Mouse (Mus musculus): ENCODE measurements around the gene Lpp. TPM values are rescaled to one million over a fixed set of nuclear protein-coding genes. Genes with fewer than 3 reads are reported as not detected.
A peak's percentile ranks its signal among the peaks of the same experiment; 100 is the strongest.

The Lpp gene
- 17.6 and 18.7 TPM in 2 replicates for polyA plus RNA-seq (2012; rRNA removed)

GRCm38 (mm10) chr16:24392651-24393555, at the start of gene Lpp:
Gene Lpp (plus strand): TSS chr16:24393507.
- H3K4me3 ChIP-seq (replicated peaks; ENCODE audit: extremely low read depth, low read depth, low read length): peak within 1 kb of the TSS; percentile 90
- TF ChIP-seq POLR2A (IDR thresholded peaks at IDR 0.05; ENCODE audit: borderline replicate concordance, extremely low read depth, low read depth, low read length) (peak; percentile 57; the same call in 1 of the 2 replicates), CTCF (IDR thresholded peaks at IDR 0.05; ENCODE audit: insufficient read depth, low read length) (no peak)
- peak; percentile 80 for DNase-seq
- peaks cover 4% of the 10 kb centered on the region for H3K4me1 ChIP-seq (ENCODE audit: control insufficient read depth, insufficient read depth, low read length)
- 2% methylated on average over 42 of the region's 42 CpGs for WGBS

GRCm38 (mm10) chr16:24347582-24348411, 45.5 kb upstream of the Lpp start:
- no peak for TF ChIP-seq POLR2A (IDR thresholded peaks at IDR 0.05; ENCODE audit: borderline replicate concordance, extremely low read depth, low read depth, low read length)
- TF ChIP-seq CTCF (IDR thresholded peaks at IDR 0.05; ENCODE audit: insufficient read depth, low read length): no peak
- 48% methylated on average over 21 of the region's 21 CpGs for WGBS
- no peak for DNase-seq
- no peaks in the 10 kb centered on the region for H3K4me1 ChIP-seq (ENCODE audit: control insufficient read depth, insufficient read depth, low read length)
- no peak overlapping the region for H3K4me3 ChIP-seq (replicated peaks; ENCODE audit: extremely low read depth, low read depth, low read length)

DNA sequence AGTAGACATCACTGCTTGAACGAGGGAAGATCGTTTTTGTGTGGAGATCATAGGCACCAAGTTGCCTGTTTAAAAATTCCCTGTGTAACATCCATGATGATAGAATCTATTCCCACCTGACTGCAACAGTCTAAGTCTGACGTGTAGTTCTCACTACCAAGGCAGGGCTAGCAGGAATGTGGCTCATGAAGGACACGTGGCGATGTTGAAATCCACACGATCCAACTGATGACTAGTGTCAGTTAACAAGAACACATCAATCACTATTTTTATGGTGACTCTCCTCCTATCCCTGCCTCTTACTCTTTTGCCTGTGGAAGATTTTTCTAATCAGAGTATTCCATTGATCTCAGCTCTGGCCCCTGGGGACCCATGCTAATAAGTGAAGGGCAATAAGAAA, 43.0 kb upstream of the Lpp start:
- 80% methylated on average over 6 of the region's 6 CpGs for WGBS
- TF ChIP-seq CTCF (IDR thresholded peaks at IDR 0.05; ENCODE audit: insufficient read depth, low read length) (no peak), POLR2A (IDR thresholded peaks at IDR 0.05; ENCODE audit: borderline replicate concordance, extremely low read depth, low read depth, low read length) (no peak)
- Histone ChIP-seq H3K4me3 (replicated peaks; ENCODE audit: extremely low read depth, low read depth, low read length) (no peak overlapping the region), H3K4me1 (ENCODE audit: control insufficient read depth, insufficient read depth, low read length) (no peaks in the 10 kb centered on the region)
- no peak for DNase-seq

GRCm38 (mm10) chr16:24350751-24351150, 42.6 kb upstream of the Lpp start:
- Histone ChIP-seq H3K4me3 (replicated peaks; ENCODE audit: extremely low read depth, low read depth, low read length) (no peak overlapping the region), H3K4me1 (ENCODE audit: control insufficient read depth, insufficient read depth, low read length) (no peaks in the 10 kb centered on the region)
- no peak for DNase-seq
- TF ChIP-seq CTCF (IDR thresholded peaks at IDR 0.05; ENCODE audit: insufficient read depth, low read length) (no peak), POLR2A (IDR thresholded peaks at IDR 0.05; ENCODE audit: borderline replicate concordance, extremely low read depth, low read depth, low read length) (no peak)
- 75% methylated on average over 6 of the region's 6 CpGs for WGBS

GRCm38 (mm10) chr16:24351811-24352210, 41.5 kb upstream of the Lpp start:
- Histone ChIP-seq H3K4me1 (ENCODE audit: control insufficient read depth, insufficient read depth, low read length) (no peaks in the 10 kb centered on the region), H3K4me3 (replicated peaks; ENCODE audit: extremely low read depth, low read depth, low read length) (no peak overlapping the region)
- TF ChIP-seq CTCF (IDR thresholded peaks at IDR 0.05; ENCODE audit: insufficient read depth, low read length): no peak
- no peak for TF ChIP-seq POLR2A (IDR thresholded peaks at IDR 0.05; ENCODE audit: borderline replicate concordance, extremely low read depth, low read depth, low read length)
- DNase-seq: no peak
- 96% methylated on average over 1 of the region's 1 CpGs for WGBS

DNA sequence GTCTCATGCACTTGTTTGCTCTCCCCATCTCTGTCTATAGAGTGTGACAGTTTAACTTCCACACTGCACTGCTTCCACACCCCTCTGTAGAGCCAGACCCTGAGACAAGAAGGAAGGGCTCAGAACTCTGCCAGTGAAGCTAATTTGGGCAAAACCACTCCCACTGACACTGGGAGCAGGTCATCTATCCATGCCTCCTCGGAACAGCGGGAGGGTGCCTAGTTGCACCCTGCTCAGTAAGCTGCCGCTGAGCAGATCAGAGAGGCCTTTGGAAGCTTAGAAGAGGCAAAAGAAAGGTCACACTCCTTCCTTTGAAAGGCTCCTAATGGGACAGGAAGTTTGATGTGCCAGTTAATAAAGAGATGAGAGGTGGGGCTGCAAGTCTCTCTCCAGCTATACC, 39.5 kb upstream of the Lpp start:
- TF ChIP-seq POLR2A (IDR thresholded peaks at IDR 0.05; ENCODE audit: borderline replicate concordance, extremely low read depth, low read depth, low read length) (no peak), CTCF (IDR thresholded peaks at IDR 0.05; ENCODE audit: insufficient read depth, low read length) (no peak)
- Histone ChIP-seq H3K4me1 (ENCODE audit: control insufficient read depth, insufficient read depth, low read length) (no peaks in the 10 kb centered on the region), H3K4me3 (replicated peaks; ENCODE audit: extremely low read depth, low read depth, low read length) (no peak overlapping the region)
- 34% methylated on average over 3 of the region's 3 CpGs for WGBS
- no peak for DNase-seq

DNA sequence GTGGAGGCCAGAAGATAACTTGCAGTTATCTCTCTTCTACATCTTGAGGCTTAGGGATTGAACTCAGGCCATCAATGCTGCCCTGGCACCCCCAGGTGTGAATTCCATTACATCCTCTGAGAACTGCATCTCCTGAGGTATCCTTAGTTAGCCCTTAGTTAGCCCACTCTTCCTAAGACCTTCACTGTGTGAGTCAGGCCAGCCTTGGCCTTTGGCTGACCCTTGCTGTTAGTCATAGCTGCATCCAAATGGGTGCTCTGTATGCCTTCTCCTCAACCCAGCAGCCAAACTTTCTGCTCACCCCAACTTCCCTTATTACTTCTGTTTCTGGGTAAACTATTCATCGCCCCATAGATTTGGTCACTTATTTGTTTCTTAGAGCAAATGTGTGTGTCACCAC, 31.6 kb upstream of the Lpp start:
- Histone ChIP-seq H3K4me3 (replicated peaks; ENCODE audit: extremely low read depth, low read depth, low read length) (no peak overlapping the region), H3K4me1 (ENCODE audit: control insufficient read depth, insufficient read depth, low read length) (no peaks in the 10 kb centered on the region)
- TF ChIP-seq CTCF (IDR thresholded peaks at IDR 0.05; ENCODE audit: insufficient read depth, low read length): no peak
- no peak for TF ChIP-seq POLR2A (IDR thresholded peaks at IDR 0.05; ENCODE audit: borderline replicate concordance, extremely low read depth, low read depth, low read length)
- no peak for DNase-seq
- 90% methylated on average over 1 of the region's 1 CpGs for WGBS

DNA sequence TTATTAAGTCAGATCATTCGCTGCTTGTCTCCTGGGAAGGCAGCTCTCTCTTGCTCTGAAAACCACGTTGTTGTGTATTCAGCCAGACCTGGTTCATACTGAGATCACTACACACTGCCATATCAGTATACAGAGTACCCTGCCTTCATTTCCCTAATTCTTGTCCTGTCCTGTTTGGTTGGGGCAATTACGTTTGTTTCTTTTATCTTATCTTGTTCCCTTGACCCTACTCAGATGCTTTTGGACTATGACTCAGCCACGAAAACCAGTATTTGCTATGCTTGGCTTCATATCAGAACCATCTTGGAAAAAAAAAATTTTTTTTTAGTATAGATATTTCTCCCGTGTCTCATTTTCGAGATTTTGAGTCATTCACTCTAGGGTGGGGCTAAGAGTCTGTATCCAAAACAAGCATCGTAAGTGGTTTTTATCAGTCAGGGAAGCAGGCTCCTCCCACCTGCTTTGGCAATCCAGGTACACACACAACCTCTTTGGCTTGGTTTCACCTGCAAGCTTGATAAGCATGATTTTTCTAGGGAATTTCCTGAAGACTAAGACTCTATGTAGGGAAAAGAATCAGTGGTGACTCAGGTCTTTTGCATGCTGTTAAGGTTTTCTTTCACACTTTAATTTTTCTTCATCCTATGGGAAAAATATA, 29.1 kb upstream of the Lpp start:
- DNase-seq: no peak
- 59% methylated on average over 7 of the region's 7 CpGs for WGBS
- Histone ChIP-seq H3K4me1 (ENCODE audit: control insufficient read depth, insufficient read depth, low read length) (no peaks in the 10 kb centered on the region; the same call in 1 of the 2 replicates), H3K4me3 (replicated peaks; ENCODE audit: extremely low read depth, low read depth, low read length) (no peak overlapping the region)
- no peak for TF ChIP-seq POLR2A (IDR thresholded peaks at IDR 0.05; ENCODE audit: borderline replicate concordance, extremely low read depth, low read depth, low read length)
- no peak for TF ChIP-seq CTCF (IDR thresholded peaks at IDR 0.05; ENCODE audit: insufficient read depth, low read length)

DNA sequence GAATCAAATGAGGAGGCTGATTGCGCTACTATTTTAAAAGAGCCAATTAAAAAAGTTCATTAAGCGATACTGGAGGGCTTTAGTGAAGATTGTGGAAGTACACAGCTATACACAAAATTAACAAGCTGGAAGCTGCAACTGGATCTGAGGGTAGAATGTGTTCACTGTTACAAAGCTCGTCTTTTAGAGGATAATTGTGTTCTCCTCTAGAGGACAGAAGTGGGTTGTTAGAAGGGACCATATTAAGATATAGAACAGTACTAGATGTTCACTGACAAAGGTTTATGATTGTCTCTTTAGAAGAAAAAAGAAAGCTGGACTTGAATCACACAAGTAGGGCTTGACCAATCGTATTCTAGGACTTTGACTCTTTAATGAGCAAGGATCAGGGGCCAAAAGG, 27.4 kb upstream of the Lpp start:
- TF ChIP-seq CTCF (IDR thresholded peaks at IDR 0.05; ENCODE audit: insufficient read depth, low read length): no peak
- no peak for TF ChIP-seq POLR2A (IDR thresholded peaks at IDR 0.05; ENCODE audit: borderline replicate concordance, extremely low read depth, low read depth, low read length)
- WGBS: 90% methylated on average over 4 of the region's 4 CpGs

More for the DNA sequence above, 27.4 kb upstream of the Lpp start:
- Histone ChIP-seq H3K4me3 (replicated peaks; ENCODE audit: extremely low read depth, low read depth, low read length) (no peak overlapping the region), H3K4me1 (ENCODE audit: control insufficient read depth, insufficient read depth, low read length) (no peaks in the 10 kb centered on the region; the same call in 1 of the 2 replicates)
- DNase-seq: no peak

All from lung, adult 2 months (tissue).